Mouse (Mus musculus) CH12.LX (cell line): Measurements from ENCODE around the gene Wee1. TPM values are rescaled to one million over a fixed set of nuclear protein-coding genes. Genes with fewer than 3 reads are reported as not detected.

Source experiments
- DNase-seq: peaks from one replicate; pipeline ENCODE4 v3.0.0-alpha.2; 2013; ENCODE audit errors: extremely low read depth
- H3K27ac ChIP-seq: 2 replicates; pipeline ENCODE4 v1.5.1; 2012; ENCODE audit warnings: low read depth, mild to moderate bottlenecking, control low read depth, moderate library complexity; ENCODE audit not compliant: insufficient read depth
- H3K27me3 ChIP-seq: replicated peaks from 2 replicates; pipeline ENCODE3; 2012; ENCODE audit warnings: inconsistent platforms
- H3K36me3 ChIP-seq, 2 experiments: replicated peaks in 1 of 2; 2 replicates each; pipeline versions ENCODE3 to v1.6.1; 2012; ENCODE audit warnings: inconsistent platforms in 1 of 2, low read length in 1 of 2, mild to moderate bottlenecking in 1 of 2, mixed read lengths in 1 of 2, moderate library complexity in 1 of 2; ENCODE audit not compliant: control insufficient read depth in 1 of 2, insufficient read depth in 1 of 2
- H3K4me1 ChIP-seq, 2 experiments: 2 replicates each; pipeline ENCODE4 v1.6.1; 2012; ENCODE audit warnings: inconsistent platforms in 1 of 2, moderate library complexity in 1 of 2; ENCODE audit not compliant: insufficient read depth in 2 of 2, control insufficient read depth in 1 of 2
- H3K4me2 ChIP-seq: 2 replicates; pipeline ENCODE4 v1.6.1; 2012; ENCODE audit warnings: low read depth, mild to moderate bottlenecking, control low read depth; ENCODE audit not compliant: poor library complexity, insufficient read depth, severe bottlenecking
- H3K4me3 ChIP-seq, 3 experiments: fragments of 150-350 bp in 1 of 3; sonication (generic) in 1 of 3; replicated peaks in 1 of 3; 2 replicates each; pipeline versions ENCODE3 to v1.5.1; 2011 to 2012; ENCODE audit warnings: low read depth in 2 of 3, low read length in 2 of 3, mild to moderate bottlenecking in 2 of 3, moderate library complexity in 2 of 3, control low read depth in 1 of 3, improper control_type of control experiment in 1 of 3, inconsistent platforms in 1 of 3, mixed read lengths in 1 of 3; ENCODE audit not compliant: poor library complexity in 1 of 3
- H3K79me2 ChIP-seq: replicated peaks from 2 replicates; pipeline ENCODE4 v1.6.1; 2012; ENCODE audit warnings: mild to moderate bottlenecking, moderate library complexity; ENCODE audit not compliant: control insufficient read depth, poor library complexity, insufficient read depth, severe bottlenecking; ENCODE audit errors: extremely low read depth
- H3K9ac ChIP-seq: 2 replicates; pipeline ENCODE4 v1.6.1; 2012; ENCODE audit warnings: low read depth, mild to moderate bottlenecking, control low read depth, moderate library complexity; ENCODE audit not compliant: insufficient read depth
- H3K9me3 ChIP-seq: replicated peaks from 2 replicates; pipeline ENCODE3; 2012; ENCODE audit warnings: low read length, inconsistent platforms, mixed read lengths
- CHD2 ChIP-seq: IDR thresholded peaks from 2 replicates; pipeline ENCODE4 v1.6.1; 2011; ENCODE audit warnings: low read length, improper control_type of control experiment
- CTCF ChIP-seq, 2 experiments: IDR thresholded peaks in 1 of 2; conservative IDR thresholded peaks in 1 of 2; 2 replicates each; pipeline ENCODE4 v1.5.1; 2011 to 2012; ENCODE audit warnings: low read depth in 2 of 2, low read length in 2 of 2, improper control_type of control experiment in 1 of 2, inconsistent platforms in 1 of 2, mild to moderate bottlenecking in 1 of 2, moderate library complexity in 1 of 2
- ELF1 ChIP-seq: IDR thresholded peaks from 2 replicates; pipeline ENCODE4 v1.6.1; 2014; ENCODE audit warnings: low read depth, mild to moderate bottlenecking, inconsistent platforms, low read length, improper control_type of control experiment
- EP300 ChIP-seq: IDR thresholded peaks from 2 replicates; pipeline ENCODE4 v1.6.1; 2011; ENCODE audit warnings: low read length, improper control_type of control experiment
- ETS1 ChIP-seq: conservative IDR thresholded peaks from 2 replicates; pipeline ENCODE4 v1.6.1; 2012; ENCODE audit warnings: low read depth, mild to moderate bottlenecking, inconsistent platforms, low read length, improper control_type of control experiment, moderate library complexity
- GABPA ChIP-seq: IDR thresholded peaks from 2 replicates; pipeline ENCODE4 v1.6.1; 2012; ENCODE audit warnings: low read depth, low read length, improper control_type of control experiment, inconsistent platforms; ENCODE audit not compliant: insufficient replicate concordance
- HCFC1 ChIP-seq: IDR thresholded peaks from 2 replicates; pipeline ENCODE4 v1.6.1; 2012; ENCODE audit warnings: low read depth, mild to moderate bottlenecking, inconsistent platforms, low read length, improper control_type of control experiment
- IRF4 ChIP-seq: IDR thresholded peaks from 2 replicates; pipeline ENCODE4 v1.6.1; 2014; ENCODE audit warnings: low read depth, mild to moderate bottlenecking, inconsistent platforms, low read length, improper control_type of control experiment
- JUN ChIP-seq: IDR thresholded peaks from 2 replicates; pipeline ENCODE4 v1.6.1; 2011; ENCODE audit warnings: low read depth, mild to moderate bottlenecking, low read length, improper control_type of control experiment, moderate library complexity; ENCODE audit not compliant: insufficient read depth
- JUND ChIP-seq: conservative IDR thresholded peaks from 2 replicates; pipeline ENCODE4 v1.6.1; 2011; ENCODE audit warnings: low read depth, low read length, improper control_type of control experiment
- KAT2A ChIP-seq: IDR thresholded peaks from 2 replicates; pipeline ENCODE4 v1.6.1; 2012; ENCODE audit warnings: low read length, improper control_type of control experiment, inconsistent platforms; ENCODE audit not compliant: insufficient replicate concordance
- MAFK ChIP-seq: IDR thresholded peaks from 2 replicates; pipeline ENCODE4 v1.6.1; 2011; ENCODE audit warnings: low read length, improper control_type of control experiment; ENCODE audit not compliant: insufficient replicate concordance
- MAZ ChIP-seq: IDR thresholded peaks from 2 replicates; pipeline ENCODE4 v1.6.1; 2012; ENCODE audit warnings: low read depth, mild to moderate bottlenecking, inconsistent platforms, low read length, improper control_type of control experiment, moderate library complexity
- MXI1 ChIP-seq: IDR thresholded peaks from 2 replicates; pipeline ENCODE4 v1.6.1; 2011; ENCODE audit warnings: mild to moderate bottlenecking, low read depth, low read length, improper control_type of control experiment
- MYC ChIP-seq: IDR thresholded peaks from 2 replicates; pipeline ENCODE4 v1.6.1; 2011; ENCODE audit warnings: low read depth, mild to moderate bottlenecking, improper control_type of control experiment, low read length
- NELFE ChIP-seq: IDR thresholded peaks from 2 replicates; pipeline ENCODE4 v1.6.1; 2011; ENCODE audit warnings: low read depth, low read length, improper control_type of control experiment
- NRF1 ChIP-seq: IDR thresholded peaks from 2 replicates; pipeline ENCODE4 v1.6.1; 2014; ENCODE audit warnings: low read depth, mild to moderate bottlenecking, inconsistent platforms, low read length, improper control_type of control experiment, moderate library complexity
- PAX5 ChIP-seq: IDR thresholded peaks from 2 replicates; pipeline ENCODE4 v1.6.1; 2012; ENCODE audit warnings: low read length, inconsistent platforms, mixed read lengths
- POLR2A ChIP-seq: IDR thresholded peaks from 2 replicates; pipeline ENCODE4 v1.6.1; 2011; ENCODE audit warnings: low read depth, mild to moderate bottlenecking, improper control_type of control experiment, low read length
- POLR2AphosphoS2 ChIP-seq: IDR thresholded peaks from 2 replicates; pipeline ENCODE4 v1.6.1; 2011; ENCODE audit warnings: low read depth, low read length, improper control_type of control experiment
- RAD21 ChIP-seq: IDR thresholded peaks from 2 replicates; pipeline ENCODE4 v1.6.1; 2011; ENCODE audit warnings: low read depth, mild to moderate bottlenecking, low read length, improper control_type of control experiment, moderate library complexity
- SIN3A ChIP-seq: IDR thresholded peaks from 2 replicates; pipeline ENCODE4 v1.6.1; 2012; ENCODE audit warnings: low read length, improper control_type of control experiment, inconsistent platforms
- UBTF ChIP-seq: IDR thresholded peaks from 2 replicates; pipeline ENCODE4 v1.6.1; 2012; ENCODE audit warnings: low read depth, mild to moderate bottlenecking, inconsistent platforms, low read length, improper control_type of control experiment, moderate library complexity
- USF2 ChIP-seq: conservative IDR thresholded peaks from 2 replicates; pipeline ENCODE4 v1.6.1; 2011; ENCODE audit warnings: low read depth, low read length, improper control_type of control experiment
- ZMIZ1 ChIP-seq: IDR thresholded peaks from 2 replicates; pipeline ENCODE4 v1.6.1; 2012; ENCODE audit warnings: low read depth, mild to moderate bottlenecking, inconsistent platforms, low read length, improper control_type of control experiment
- dilution Hi-C: fragments of 300-500 bp; cut with MboI; formaldehyde crosslinking; loops from 2 replicates; pipeline ENCODE4 v1.14.3; 2020; ENCODE audit warnings: low sequenced_read_pairs; ENCODE audit not compliant: extremely low pct_unique_long_range_greater_than_20kb, extremely low pct_ligation_motif_present
- in situ Hi-C: fragments of 300-500 bp; cut with MboI; formaldehyde crosslinking; loops from 3 replicates; pipeline ENCODE4 v1.14.3; 2019; ENCODE audit warnings: low sequenced_read_pairs, low pct_ligation_motif_present, low pct_unique_long_range_greater_than_20kb, mixed read lengths
- polyA plus RNA-seq: library from polyadenylated mRNA; unstranded; fragments of >175 nt; gene quantifications from 2 replicates; pipeline ENCODE4 v1.2.1, GENCODE M21; 2012; ENCODE audit warnings: low read depth; ENCODE audit not compliant: insufficient read length
- total RNA-seq, 2 experiments: library from RNA; depleted of rRNA; stranded (reverse); fragments of 300-350 nt in 1 of 2; fragments of >200 nt in 1 of 2; gene quantifications; 2 replicates each; pipeline ENCODE4 v1.2.3; 2012 to 2014

Wee1 gene
- total and polyA plus RNA-seq, 3 experiments, result 10.1 to 30.3 (median 14.2) TPM

- TF ChIP-seq EP300 (no peak), NRF1 (no peak), MAZ (no peak), GABPA (no peak), POLR2A (no peak), IRF4 (no peak), CHD2 (no peak), UBTF (no peak), POLR2AphosphoS2 (no peak), ZMIZ1 (no peak), RAD21 (no peak), USF2 (no peak), SIN3A (no peak), ETS1 (no peak), JUN (no peak), ELF1 (no peak), CTCF (conservative IDR thresholded peaks at IDR 0.05 in 1 of 2, IDR thresholded peaks at IDR 0.05 in 1 of 2; ENCODE audit: low read depth in 2 of 2, low read length in 2 of 2) (no peak), MAFK (no peak), KAT2A (no peak), MXI1 (no peak)
- Histone ChIP-seq H3K36me3 (no peaks in the 10 kb centered on the region), H3K9me3 (no peaks in the 10 kb centered on the region), H3K79me2 (no peaks in the 10 kb centered on the region), H3K9ac (no peak overlapping the region), H3K27me3 (no peaks in the 10 kb centered on the region), H3K4me2 (no peak overlapping the region), H3K4me3 (no peak overlapping the region), H3K27ac (no peak overlapping the region), H3K4me1 (peaks cover 0 to 15% of the 10 kb centered on the region in 2 experiments; a peak in 2 of 4 replicates)
- in situ Hi-C loops, result no loop called here
- dilution Hi-C loops, result no loop called here
- DNase-seq, result no peak
Measured at GRCm38 (mm10) chr7:110105041-110105440, 16.8 kb upstream of the Wee1 start.

- H3K4me2 ChIP-seq, result no peak overlapping the region
- H3K4me3 ChIP-seq, result no peak overlapping the region
- no peaks in the 10 kb centered on the region for H3K79me2 ChIP-seq
- H3K4me1 ChIP-seq, result peaks cover 0 to 17% of the 10 kb centered on the region in 2 experiments; a peak in 2 of 4 replicates
- no peak overlapping the region for H3K27ac ChIP-seq
- no peak for TF ChIP-seq PAX5
- TF ChIP-seq ELF1, result no peak
- TF ChIP-seq UBTF, result no peak
- TF ChIP-seq ZMIZ1, result no peak
- no peak for TF ChIP-seq NELFE
- TF ChIP-seq HCFC1, result no peak
- TF ChIP-seq JUND, result no peak
- no peak for TF ChIP-seq EP300
- no peak for TF ChIP-seq MYC
- TF ChIP-seq, all 38 proteins: peak for 0
- no peak overlapping the region for H3K9ac ChIP-seq
- DNase-seq, result no peak
- H3K36me3 ChIP-seq, result no peaks in the 10 kb centered on the region
- dilution Hi-C loops (no loop called here), in situ Hi-C loops (no loop called here)
- no peaks in the 10 kb centered on the region for H3K27me3 ChIP-seq
- no peaks in the 10 kb centered on the region for H3K9me3 ChIP-seq
Measured at GRCm38 (mm10) chr7:110106633-110107032, 15.2 kb upstream of the Wee1 start.
